Mouse (Mus musculus): ENCODE measurements at regions not wholly inside any gene's neighbourhood (a gene's known extent, or its start where the extent isn't known, plus 50 kb on each side); places are given as distances from the start of the nearest gene placed in this dataset.
"Not testable (repeated sequence)": the region's sequence is repeated elsewhere in the genome, so short reads cannot be mapped to it uniquely, and the experiment has no call there.

DNA sequence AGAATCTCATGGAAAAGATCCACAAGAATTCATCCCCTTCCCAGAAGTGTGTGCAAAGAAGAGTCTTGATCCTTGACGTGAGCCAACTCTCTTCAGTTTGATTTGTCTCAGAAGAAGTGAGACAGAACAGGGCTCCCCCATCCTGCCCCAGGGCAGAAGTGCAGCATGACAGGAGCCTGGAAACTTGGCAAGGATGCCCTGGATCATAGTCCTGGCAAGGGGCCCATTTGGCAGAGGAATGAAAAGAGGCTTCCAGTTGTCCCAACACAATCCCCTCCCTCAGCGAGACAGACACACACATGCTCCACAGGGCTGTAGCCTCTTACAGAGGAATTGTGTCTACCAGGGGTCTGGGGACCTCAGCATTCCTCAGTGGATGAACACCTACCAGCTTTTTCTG, 102.7 kb downstream of the Ptpn20 start:
- DNase-seq, result peak; percentile 79 to 80

DNA sequence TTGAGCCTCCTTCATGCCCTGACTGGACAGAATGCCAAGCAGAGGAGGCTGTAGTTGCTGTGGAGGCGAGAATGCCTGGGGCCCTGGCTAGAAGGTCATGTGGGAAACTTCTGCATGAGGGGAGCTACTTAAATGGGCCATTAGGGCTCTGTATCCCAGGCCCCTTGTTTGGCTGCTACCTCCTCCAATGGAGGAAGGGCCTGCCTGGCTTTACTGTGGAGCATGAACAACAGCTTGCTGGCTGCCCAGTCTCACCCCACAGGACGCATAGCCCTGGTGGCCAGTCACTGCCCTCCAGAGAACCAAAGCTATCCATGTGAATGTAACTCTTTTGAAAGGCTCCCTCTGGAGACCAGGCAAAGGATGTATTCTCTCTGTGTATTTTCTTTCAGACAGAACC, 105.2 kb downstream of the Ptpn20 start:
- no peak for DNase-seq

DNA sequence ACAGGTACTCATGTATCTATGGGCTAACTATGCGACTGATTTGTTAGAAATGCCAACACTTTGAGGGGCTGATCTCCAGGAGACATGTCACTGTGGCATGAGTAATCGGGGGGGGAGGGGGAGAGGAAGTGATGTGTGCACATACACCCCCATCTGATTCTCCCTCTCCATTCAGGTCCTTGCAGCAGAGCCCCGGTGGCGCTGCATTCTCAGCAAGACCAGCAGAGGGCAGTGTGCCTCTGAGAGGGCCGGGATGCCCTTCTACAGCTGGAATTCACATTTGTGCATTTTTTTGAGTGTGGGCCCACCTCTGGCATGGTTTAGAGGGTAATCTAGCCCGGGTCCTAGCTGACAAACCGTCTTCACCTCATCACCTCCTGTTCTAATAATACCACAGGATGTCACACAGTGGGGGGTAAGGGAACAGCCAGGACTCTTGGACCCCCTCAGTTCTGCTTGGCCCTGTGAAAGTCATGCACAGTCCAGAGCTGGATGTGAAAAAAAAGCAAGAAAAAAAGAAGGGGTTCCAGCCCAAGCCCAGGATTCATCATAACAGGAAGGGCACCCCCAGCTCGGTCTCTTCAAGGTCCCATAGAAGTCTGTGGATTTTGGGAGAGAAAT, 106.5 kb downstream of the Ptpn20 start:
- peak; percentile 82 to 88 for DNase-seq

DNA sequence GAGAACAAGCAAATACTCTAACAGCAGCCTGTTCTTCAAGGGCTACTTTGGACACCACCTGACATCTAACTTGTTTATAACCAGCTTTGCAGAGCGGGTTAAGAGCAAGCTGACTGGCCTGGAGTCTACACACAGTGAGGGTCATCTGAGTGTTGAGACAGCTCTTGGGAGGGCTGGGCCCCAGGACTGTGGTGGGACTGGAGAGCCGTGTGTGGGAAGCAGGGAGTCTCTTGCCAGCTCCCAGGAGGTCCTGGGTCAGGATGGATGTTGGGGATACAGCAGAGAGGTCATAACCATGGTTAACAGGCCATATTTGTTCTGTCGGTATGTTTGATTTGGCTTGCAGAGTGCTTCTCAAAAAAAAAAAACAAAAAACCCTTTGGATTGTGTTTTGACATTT, 107.8 kb downstream of the Ptpn20 start:
- no peak for DNase-seq

- DNase-seq, result no peak
These were observed 110.9 kb downstream of the Ptpn20 start for GRCm38 (mm10) chr14:33699777-33700438.

DNA sequence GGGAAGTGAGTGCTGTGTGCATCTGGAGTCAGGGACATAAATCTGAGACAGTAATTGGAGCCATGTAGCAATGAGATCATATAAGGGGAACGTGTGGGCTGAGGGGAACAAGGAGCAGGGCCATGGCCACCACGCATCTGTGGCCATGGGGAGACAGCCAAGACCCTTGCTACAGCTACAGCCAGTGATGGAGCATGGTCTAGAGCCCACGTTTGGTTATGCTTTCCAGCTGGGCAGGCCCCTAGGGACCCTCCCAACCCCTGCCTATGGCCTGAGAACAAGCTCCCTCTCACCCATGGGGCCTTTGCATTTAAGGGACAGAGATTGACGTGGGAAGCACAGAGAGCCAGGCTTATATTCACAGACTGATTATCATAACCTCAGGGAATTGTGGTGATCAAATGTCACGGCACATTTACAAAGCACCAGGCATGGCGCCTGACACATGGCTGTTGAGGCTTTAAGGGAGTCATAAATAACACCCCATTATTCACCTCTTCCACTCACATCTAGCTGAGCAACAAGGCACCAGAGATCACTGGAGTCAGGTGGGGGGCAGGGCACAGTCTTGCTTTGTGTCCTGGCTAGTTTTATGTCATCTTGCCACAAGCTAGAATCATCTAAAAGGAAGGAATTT, 118.8 kb downstream of the Ptpn20 start:
- no peak for DNase-seq

DNA sequence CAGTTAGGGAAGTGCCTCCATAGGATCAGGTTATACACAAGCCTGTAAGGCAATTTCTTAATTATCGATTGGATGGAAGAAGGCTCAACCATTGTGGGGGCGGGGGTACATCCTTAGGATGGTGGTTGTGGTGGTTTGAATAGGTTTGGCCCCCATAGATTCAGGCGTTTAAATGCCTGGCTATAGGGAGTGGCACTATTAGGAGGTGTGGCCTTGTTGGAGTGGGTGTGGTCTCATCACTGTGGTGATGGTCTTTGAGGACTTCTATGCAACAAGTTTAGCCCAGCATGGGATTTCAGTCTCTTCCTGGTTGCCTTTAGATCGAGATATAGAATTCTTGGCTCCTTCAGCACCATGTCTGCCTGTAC, 119.3 kb downstream of the Ptpn20 start:
- no peak for DNase-seq

- DNase-seq, result no peak
These were observed 123.5 kb downstream of the Ptpn20 start for GRCm38 (mm10) chr14:33712458-33712857.

GRCm38 (mm10) chr14:33719651-33720050, 130.6 kb downstream of the Ptpn20 start:
- DNase-seq, result no peak

GRCm38 (mm10) chr14:33722379-33723145, 133.6 kb downstream of the Ptpn20 start:
- DNase-seq, result not testable (repeated sequence)

GRCm38 (mm10) chr14:33726500-33726899, 137.5 kb downstream of the Ptpn20 start:
- DNase-seq, result no peak

DNA sequence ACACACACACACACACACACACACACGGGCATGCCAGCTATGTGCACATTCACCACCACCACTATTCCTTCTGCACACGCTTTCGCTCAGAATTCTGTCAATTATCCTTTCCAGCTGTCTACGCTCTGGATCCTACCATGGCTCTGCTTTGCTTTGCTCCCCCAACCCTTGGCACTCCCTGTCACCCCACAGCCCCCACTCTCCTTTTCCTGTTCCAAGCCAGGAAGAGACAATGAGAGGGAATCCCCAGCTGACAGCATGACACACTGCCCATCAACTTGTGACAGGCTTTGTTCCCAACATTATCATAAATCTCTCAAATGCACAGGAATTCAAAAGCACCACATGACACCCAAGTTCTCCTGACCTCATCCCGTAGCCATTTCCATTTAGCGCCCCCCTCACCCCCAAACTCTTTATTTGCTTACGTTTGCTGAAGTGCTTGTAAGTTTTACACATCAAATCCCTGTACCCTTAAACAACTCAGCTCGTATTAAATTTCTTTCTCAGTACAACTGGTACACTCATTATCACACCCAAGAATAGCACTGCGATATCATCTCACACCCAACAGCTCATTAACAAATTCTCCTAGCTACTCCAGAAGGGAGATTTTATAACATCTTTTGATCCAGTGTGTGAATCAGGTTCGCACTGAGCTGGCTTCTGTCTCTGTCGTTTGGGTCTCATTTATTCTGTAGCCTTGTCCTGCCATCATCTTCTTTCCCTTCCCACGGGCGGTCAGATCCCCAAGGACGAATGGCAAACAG, 140.3 kb downstream of the Ptpn20 start:
- no peak for DNase-seq

GRCm38 (mm10) chr14:33732698-33733097, 143.7 kb downstream of the Ptpn20 start:
- DNase-seq, result no peak

GRCm38 (mm10) chr14:33734446-33735043, 145.5 kb downstream of the Ptpn20 start:
- DNase-seq, result peak; percentile 19 to 51

- DNase-seq, result no peak
These were observed 146.6 kb downstream of the Ptpn20 start for GRCm38 (mm10) chr14:33735653-33736052.

DNA sequence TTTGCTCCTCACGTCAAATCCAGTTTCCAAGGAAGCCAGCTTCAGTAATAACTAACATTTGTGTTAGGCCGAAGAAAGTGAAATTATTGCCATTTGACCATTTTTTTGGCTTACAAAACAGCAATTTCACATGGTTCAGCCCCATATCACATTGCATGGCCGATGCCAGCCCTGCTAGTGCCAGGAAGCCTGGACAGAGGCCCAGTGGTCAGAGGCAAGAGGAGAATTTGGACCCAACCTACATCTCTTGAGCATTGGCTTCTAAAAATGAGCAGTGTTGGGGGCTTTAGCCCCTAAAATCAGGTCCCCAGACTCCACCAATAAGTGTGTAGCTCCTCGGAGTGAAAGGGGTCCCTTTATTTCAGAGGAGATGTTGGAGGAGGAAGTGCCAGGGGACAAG, 157.2 kb downstream of the Ptpn20 start:
- DNase-seq, result peak; percentile 27 to 40

DNA sequence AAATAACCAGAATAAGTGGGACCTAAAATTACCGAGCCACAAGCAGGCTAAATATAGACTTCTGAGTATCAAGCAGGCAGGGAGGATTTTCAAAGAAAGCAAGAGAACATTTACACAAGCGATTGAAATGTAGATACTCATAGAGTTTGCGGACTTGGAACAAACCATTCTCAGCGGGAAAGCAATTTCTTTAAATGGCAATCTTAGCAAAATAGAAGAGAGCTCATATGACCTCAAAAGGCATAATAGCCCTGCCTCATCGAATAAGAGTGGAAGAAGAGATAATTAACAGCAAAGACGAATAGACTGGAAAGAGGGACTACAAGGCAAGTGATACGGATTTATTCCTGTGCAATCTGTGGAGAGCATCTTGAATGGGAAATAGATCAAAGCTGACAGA, 163.7 kb upstream of the Gdf10 start:
- no peak for DNase-seq

- no peak for DNase-seq
These were observed 159.7 kb upstream of the Gdf10 start for GRCm38 (mm10) chr14:33763641-33764046.

DNA sequence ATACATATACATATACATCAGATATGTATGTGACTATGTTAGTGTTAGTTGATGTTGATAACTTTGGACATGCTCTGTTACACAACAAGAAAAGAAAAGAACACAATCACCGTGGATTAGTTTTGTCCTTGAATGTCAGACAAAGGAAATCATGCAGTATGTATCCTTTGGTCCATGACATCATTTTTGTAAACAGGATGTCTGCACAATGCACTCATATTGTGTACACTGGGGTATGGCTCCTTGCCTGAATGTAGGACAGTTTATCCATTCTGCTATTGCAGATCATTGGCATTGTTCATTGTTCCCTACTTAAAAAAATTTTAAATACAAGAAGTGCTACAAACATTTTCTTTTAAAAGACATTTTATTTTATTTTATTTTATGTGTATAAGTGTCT, 157.6 kb upstream of the Gdf10 start:
- no peak for DNase-seq

GRCm38 (mm10) chr14:33772374-33772773, 151.0 kb upstream of the Gdf10 start:
- no peak for DNase-seq

GRCm38 (mm10) chr14:33789556-33789955, 133.8 kb upstream of the Gdf10 start:
- no peak for DNase-seq

GRCm38 (mm10) chr14:33794262-33794661, 129.1 kb upstream of the Gdf10 start:
- no peak for DNase-seq

Data from adrenal gland, postnatal 36 days (tissue).